Mouse (Mus musculus) small intestine, adult 2 months (tissue): ENCODE measurements around the gene Arsb. TPM values are rescaled to one million over a fixed set of nuclear protein-coding genes. Genes with fewer than 3 reads are reported as not detected.

Source experiments
- H3K27ac ChIP-seq: fragments of 200-500 bp; 2 replicates; pipeline ENCODE4 v1.5.1; 2012; ENCODE audit warnings: low read depth, low read length, control low read depth, inconsistent platforms; ENCODE audit not compliant: insufficient read depth
- H3K27me3 ChIP-seq: fragments of 200-500 bp; 2 replicates; pipeline ENCODE4 v1.6.1; 2012; ENCODE audit warnings: mild to moderate bottlenecking, moderate library complexity, low read length, inconsistent platforms; ENCODE audit not compliant: control insufficient read depth, insufficient read depth
- H3K36me3 ChIP-seq: fragments of 200-500 bp; 2 replicates; pipeline ENCODE4 v1.6.1; 2012; ENCODE audit warnings: mild to moderate bottlenecking, low read length, control low read depth, inconsistent platforms; ENCODE audit not compliant: control insufficient read depth, insufficient read depth
- H3K4me1 ChIP-seq: fragments of 200-500 bp; 2 replicates; pipeline ENCODE4 v1.6.1; 2012; ENCODE audit warnings: low read length, inconsistent platforms, mixed read lengths; ENCODE audit not compliant: control insufficient read depth, insufficient read depth, insufficient read length
- H3K4me3 ChIP-seq: fragments of 200-500 bp; 2 replicates; pipeline ENCODE4 v1.5.1; 2012; ENCODE audit warnings: low read depth, mild to moderate bottlenecking, control low read depth, inconsistent platforms, low read length, moderate library complexity
- CTCF ChIP-seq: fragments of 200-500 bp; IDR thresholded peaks from 2 replicates; pipeline ENCODE4 v1.5.1; 2012; ENCODE audit warnings: low read depth, mild to moderate bottlenecking, control low read depth, inconsistent platforms, low read length, moderate library complexity, mixed read lengths; ENCODE audit not compliant: insufficient replicate concordance, insufficient read length; ENCODE audit errors: extremely low read depth
- POLR2A ChIP-seq: fragments of 200-500 bp; IDR thresholded peaks from 2 replicates; pipeline ENCODE4 v1.6.1; 2012; ENCODE audit warnings: low read depth, mild to moderate bottlenecking, control low read depth, inconsistent platforms, low read length, moderate library complexity
- WGBS: fragments of 180-500 bp; shearing (Covaris S2); methylation state at CpG from one replicate; pipeline ENCODE4 v1.1.7; 2018; 5-methylcytosine and 5-hydroxymethylcytosine counted together
- polyA plus RNA-seq: library from polyadenylated mRNA; depleted of rRNA; stranded (reverse); fragments of >200 nt; gene quantifications from 2 replicates; pipeline ENCODE4 v1.2.3, GENCODE M21; 2012

Gene Arsb
- polyA plus RNA-seq, 1 experiment: 6.3 TPM

DNA sequence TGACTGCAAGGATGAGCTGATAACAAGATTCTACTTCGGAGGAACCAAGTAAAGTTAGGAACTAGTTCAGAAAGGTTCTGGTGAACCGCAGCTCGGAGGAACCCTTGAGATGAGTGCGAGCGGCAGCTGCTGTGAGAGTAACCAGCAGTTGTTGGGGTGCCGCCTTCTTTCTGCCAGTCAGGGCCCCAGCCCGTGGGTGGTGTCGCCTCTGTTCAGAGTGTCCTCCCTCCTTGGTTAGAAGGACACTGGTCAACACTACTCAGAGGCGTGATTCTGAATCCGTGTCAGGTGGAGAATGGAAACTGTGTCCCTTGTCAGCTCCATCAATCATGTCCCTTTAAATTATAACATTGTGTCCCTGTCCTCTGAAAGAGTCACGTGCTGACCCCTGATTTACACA is 43.7 kb downstream of the Arsb start:
- Histone ChIP-seq H3K36me3 (no peaks in the 10 kb centered on the region), H3K27me3 (no peaks in the 10 kb centered on the region), H3K4me3 (no peak overlapping the region), H3K27ac (no peak overlapping the region; the same call in 1 of the 2 replicates), H3K4me1 (no peaks in the 10 kb centered on the region)
- no peak for TF ChIP-seq CTCF
- TF ChIP-seq POLR2A: no peak
- 93% methylated on average over 11 of the region's 11 CpGs for WGBS

DNA sequence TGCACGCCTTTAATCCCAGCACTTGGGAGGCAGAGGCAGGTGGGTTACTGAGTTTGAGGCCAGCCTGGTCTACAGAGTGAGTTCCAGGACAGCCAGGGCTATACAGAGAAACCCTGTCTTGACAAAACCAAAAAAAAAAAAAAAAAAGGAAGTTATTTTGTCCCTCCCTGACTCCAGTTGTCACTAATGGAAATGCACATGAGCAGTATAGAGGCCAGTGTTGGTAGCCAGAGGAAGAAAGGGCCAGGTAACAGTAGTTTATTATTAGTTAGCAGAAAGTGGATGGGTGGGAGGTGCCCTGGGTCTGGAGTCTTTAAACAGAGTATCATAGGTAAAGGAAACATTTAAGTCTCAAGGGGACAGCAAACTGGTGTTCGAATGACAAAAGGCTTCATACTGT is 44.7 kb downstream of the Arsb start:
- no peak for TF ChIP-seq POLR2A
- Histone ChIP-seq H3K4me1 (no peaks in the 10 kb centered on the region), H3K27ac (no peak overlapping the region), H3K27me3 (no peaks in the 10 kb centered on the region), H3K4me3 (no peak overlapping the region), H3K36me3 (no peaks in the 10 kb centered on the region)
- 89% methylated on average over 2 of the region's 2 CpGs for WGBS

DNA sequence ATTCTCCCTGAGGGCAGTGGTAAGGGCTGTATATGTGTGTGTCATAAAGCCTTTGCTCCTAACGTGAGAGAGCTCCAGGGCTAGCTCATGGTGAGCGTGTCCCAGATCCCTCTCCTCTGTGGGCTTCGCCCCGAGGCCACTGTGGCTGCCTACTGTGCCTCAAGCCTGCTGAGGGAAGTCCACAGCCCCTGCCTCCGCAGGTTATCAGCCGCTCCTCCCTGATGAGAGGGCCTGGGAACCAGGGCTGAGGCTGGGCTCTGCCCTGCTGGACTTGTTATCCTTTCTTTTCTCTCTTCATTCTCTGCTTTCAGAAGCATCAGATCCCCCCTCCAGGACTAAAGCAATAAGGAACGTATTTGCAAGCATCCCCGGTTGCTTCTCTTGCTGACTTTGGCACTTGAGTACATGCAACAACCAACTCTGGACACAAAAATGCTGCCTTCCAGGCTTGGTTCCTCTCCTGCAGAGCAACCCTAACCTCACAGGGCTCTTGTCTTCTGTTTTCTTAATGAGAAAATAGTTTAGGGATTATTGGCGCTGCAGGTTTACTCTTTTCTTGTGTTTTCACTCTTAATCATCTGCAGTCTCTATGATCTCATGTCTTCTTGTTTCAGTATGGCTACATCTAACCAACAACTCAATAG is 45.4 kb downstream of the Arsb start:
- no peak overlapping the region for H3K4me3 ChIP-seq
- H3K27ac ChIP-seq: no peak overlapping the region
- 84% methylated on average over 9 of the region's 9 CpGs for WGBS
- no peaks in the 10 kb centered on the region for H3K36me3 ChIP-seq
- TF ChIP-seq POLR2A (no peak), CTCF (no peak)
- H3K27me3 ChIP-seq: no peaks in the 10 kb centered on the region
- no peaks in the 10 kb centered on the region for H3K4me1 ChIP-seq

DNA sequence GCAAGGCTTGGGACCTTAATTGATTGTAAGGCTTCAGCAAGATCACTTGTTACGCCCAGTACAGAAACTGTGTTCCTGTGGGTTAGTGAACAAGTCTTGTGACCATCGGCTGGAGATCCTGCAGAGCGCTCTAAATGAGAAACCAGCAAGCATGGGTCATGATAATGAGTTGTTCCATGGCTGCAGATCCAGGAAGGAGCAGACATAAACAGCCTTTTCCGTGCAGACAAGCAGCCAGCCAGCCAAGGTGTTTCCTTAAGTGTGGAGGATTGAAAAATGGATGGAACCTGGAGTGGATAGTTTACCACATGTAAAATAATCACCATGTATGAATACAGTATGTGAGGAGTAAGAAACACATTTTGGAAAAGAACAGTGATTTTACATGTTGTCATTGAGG is 48.7 kb downstream of the Arsb start:
- Histone ChIP-seq H3K36me3 (no peaks in the 10 kb centered on the region), H3K27me3 (no peaks in the 10 kb centered on the region), H3K27ac (no peak overlapping the region), H3K4me3 (no peak overlapping the region), H3K4me1 (no peaks in the 10 kb centered on the region)
- WGBS: 87% methylated on average over 4 of the region's 4 CpGs
- no peak for TF ChIP-seq CTCF
- TF ChIP-seq POLR2A: no peak

DNA sequence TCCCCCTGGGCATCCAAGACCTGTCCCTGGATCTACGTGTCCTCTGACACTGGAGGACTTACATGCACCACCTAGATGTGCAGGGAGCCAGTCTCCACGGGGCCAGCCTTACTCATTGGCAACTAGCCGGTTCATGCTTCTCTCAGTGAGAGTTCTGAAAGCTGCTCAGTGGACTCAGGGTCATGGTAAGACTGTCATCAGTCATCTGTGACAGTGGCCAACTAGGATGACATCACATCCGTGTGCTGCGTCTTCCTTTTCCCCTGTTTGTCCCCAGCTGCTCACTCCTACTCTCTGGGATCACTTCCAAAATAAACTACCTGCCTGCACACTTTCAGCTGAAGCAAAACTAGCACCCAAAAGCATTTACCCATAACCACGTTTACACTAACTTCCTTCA is 50.6 kb downstream of the Arsb start:
- Histone ChIP-seq H3K4me3 (no peak overlapping the region), H3K27ac (no peak overlapping the region), H3K27me3 (no peaks in the 10 kb centered on the region), H3K36me3 (no peaks in the 10 kb centered on the region), H3K4me1 (no peaks in the 10 kb centered on the region)
- 42% methylated on average over 6 of the region's 6 CpGs for WGBS
- no peak for TF ChIP-seq POLR2A
- TF ChIP-seq CTCF: no peak

DNA sequence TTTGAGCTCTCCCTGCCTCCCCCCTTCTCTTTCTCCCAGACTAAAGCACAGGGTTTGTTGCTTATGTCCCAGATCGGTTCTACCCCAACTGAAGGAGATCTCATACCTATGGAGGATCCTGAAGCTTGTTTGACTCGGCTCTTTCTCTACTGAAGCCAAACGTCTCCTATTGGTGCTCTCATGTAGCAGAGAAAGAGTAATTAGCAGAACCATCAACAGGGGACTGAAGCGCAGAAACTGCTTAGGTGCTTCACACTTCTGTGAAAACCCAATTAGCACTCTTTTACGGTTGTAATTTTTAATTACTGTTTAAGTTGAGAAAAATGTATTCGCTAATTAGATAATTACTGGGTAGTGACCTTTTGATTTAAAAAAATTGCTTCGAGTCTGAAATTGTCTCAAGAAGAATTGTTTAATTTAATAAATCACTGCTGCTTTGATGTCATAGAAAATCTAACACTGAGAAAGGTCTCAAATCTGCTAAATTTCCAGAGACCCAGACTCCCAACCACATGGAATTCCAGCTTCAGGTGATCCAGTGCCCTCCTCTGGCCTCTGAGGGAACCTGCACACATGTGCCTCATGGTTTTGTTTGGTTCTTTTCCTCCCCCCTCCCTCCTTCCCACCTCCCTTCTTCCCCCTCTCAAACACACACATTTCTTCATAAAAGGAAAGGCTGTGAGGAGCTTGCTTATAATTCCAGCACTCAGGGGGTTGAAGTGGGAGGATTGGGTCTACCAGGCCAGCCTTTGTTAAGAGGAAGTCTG is 54.5 kb downstream of the Arsb start:
- H3K4me1 ChIP-seq: no peaks in the 10 kb centered on the region
- no peaks in the 10 kb centered on the region for H3K27me3 ChIP-seq
- H3K36me3 ChIP-seq: no peaks in the 10 kb centered on the region
- H3K27ac ChIP-seq: no peak overlapping the region
- WGBS: 91% methylated on average over 7 of the region's 7 CpGs
- TF ChIP-seq CTCF: no peak
- no peak for TF ChIP-seq POLR2A
- H3K4me3 ChIP-seq: no peak overlapping the region

DNA sequence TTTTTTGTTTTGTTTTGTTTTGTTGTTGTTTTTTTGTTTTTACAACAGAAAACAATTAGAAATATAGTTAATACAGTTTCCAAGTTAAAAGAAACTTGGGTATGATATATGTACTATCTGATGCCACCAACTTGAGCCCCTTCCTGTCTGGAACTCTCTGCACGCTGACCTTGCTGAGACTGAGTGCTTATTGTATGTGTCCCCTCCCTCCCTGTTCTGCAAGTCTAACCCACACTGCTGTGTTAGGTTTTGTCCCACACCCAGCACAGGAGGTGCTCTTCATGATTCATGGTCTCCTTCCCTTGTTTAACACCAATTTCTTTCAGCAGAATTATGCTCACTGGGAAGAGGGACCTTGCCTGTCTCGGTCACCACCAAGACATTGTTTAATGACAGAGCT is 56.3 kb downstream of the Arsb start:
- no peak overlapping the region for H3K4me3 ChIP-seq
- 97% methylated on average over 2 of the region's 2 CpGs for WGBS
- no peak for TF ChIP-seq POLR2A
- no peak for TF ChIP-seq CTCF

More for the DNA sequence above, 56.3 kb downstream of the Arsb start:
- no peaks in the 10 kb centered on the region for H3K27me3 ChIP-seq
- no peak overlapping the region for H3K27ac ChIP-seq
- H3K36me3 ChIP-seq: no peaks in the 10 kb centered on the region
- H3K4me1 ChIP-seq: no peaks in the 10 kb centered on the region
